Mouse (Mus musculus) cerebellum, adult 8-10 months (tissue): ENCODE measurements around the gene Trim8.

Experiments
- DNase-seq: peaks from one replicate; pipeline ENCODE4 v3.0.0; 2022

Trim8 gene

DNA sequence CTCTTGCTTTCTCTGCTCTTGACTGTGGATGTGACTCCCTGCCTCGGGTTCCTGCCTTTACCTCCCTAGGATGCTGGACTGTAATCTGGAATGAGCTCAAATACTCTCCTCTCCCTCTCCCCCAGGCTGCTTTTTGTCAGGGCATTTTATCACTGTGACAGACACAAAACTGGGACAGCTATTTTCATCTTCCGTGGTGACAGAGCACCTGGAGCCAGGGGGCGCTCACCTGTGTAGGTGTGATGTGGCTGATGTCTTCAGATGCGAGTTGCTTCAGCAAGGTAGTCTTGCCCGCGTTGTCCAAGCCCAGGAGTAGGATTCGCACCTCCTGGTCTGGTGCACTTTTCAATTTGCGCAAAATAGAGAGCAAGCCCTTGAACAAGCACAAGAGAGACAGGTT lies 56.5 kb downstream of the Trim8 start:
- DNase-seq = no peak

- DNase-seq = peak; percentile 58
Observed at GRCm38 (mm10) chr19:46558631-46559030, 57.1 kb downstream of the Trim8 start.

DNA sequence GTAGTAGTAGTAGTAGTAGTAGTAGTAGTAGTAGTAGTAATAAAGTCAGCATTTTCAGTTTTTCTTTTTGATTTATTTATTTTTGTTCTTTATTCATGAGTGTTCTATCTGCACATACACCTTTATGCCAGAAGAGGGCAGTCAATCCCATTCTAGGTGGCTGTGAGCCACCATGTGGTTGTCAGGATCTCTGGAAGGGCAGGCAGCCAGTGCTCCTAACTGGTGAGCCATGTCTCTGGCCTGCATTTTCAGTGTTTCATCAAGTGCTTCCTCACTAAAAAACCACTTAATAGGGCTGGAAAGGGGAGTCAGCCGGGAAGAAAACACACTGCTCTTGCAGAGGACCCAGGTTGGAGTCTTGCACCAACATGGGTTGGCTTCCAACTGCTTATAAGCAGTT lies 60.6 kb downstream of the Trim8 start:
- DNase-seq = peak; percentile 74

DNA sequence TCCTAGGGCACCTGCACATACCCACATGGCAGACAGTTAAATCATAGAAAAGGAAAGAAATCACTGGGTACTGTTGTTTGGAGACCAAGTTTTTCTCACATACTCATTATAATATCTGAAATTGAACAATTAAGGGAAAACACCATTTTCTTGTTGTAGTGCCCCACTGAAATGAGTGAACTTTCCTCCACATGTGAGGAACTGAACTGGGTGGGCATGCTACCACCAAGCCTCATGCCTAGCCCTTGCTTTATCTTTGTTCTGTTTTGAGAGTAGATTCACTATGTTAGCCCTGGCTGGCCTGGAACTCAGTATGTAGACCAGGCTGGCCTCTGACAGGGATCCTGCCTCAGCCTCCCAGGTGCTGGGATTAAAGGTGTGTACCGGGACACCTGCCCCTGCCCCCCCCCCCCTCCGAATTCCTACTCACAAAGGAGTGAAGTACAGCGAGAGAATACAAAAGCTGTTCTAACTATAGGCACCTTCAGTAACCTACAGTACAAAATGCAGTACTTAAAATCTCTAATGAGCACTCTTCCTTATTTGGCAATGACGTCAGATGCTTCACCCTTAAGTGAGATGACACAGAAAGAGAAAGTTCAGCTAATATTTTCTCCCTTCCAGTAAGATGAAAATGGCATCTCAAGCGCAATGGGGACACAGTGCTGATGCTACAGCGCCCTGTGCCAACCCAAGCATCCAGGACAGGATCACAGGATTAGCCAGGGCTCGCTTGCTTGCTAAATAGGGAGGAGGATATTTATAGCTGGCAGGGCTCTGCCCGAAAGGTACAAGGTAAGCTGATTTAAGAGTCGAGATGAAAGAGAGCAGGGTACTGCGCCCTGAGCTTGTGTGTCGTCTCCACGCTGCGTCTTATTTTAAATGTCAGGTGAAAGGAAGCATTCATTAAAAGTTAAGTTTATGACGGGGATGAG lies 61.3 kb downstream of the Trim8 start:
- DNase-seq = peak; percentile 65

- DNase-seq = no peak
Observed at GRCm38 (mm10) chr19:46563603-46564002, 62.1 kb downstream of the Trim8 start.

GRCm38 (mm10) chr19:46564043-46564462 lies 62.6 kb downstream of the Trim8 start:
- no peak for DNase-seq
